Mouse (Mus musculus): ENCODE measurements around the gene Olfr558.
A peak's percentile ranks its signal among the peaks of the same experiment; 100 is the strongest.

DNA sequence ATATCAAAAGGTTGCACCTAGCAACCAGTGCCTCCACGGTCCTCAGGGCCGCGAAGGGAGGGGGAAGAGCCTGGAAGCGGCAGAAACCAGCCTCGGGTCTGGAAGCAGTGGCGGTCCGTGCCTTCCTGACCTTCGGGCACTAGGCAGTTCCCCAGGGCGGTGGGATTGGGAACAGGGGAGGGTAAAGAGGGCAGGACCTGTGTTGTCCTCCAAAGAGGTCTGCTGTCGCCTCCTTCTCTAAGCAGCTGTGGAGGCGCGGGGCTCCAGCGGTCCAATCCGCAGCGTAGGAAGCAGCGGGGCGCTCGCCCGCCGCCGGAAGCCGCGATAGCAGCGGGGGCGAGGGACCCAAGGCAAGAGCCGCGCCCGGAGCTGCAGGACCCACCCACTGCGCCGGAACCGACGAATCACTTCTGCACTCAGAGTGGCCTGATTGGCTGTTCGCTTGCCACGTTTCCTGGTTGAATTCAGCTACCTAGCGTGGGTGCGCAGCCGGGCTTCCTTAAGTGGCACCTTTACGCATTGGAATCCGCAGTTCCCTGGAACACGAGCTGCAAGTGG lies 15.0 kb upstream of the Olfr558 start, which contains the start of gene Trim68:
- TF ChIP-seq HCFC1 (IDR thresholded peaks at IDR 0.05; ENCODE audit: borderline replicate concordance, insufficient read depth, low read length) (0 out of 2 replicates have a peak, but pooled peaks have one; percentile 19), ZC3H11A (IDR thresholded peaks at IDR 0.05; ENCODE audit: borderline replicate concordance, low read depth, low read length) (no peak), ZNF384 (IDR thresholded peaks at IDR 0.05; ENCODE audit: low read depth, low read length) (no peak)

Measured in ES-E14 (cell line).